ENCODE assay signal across 8 mouse cellular contexts in the genomic region with DNA sequence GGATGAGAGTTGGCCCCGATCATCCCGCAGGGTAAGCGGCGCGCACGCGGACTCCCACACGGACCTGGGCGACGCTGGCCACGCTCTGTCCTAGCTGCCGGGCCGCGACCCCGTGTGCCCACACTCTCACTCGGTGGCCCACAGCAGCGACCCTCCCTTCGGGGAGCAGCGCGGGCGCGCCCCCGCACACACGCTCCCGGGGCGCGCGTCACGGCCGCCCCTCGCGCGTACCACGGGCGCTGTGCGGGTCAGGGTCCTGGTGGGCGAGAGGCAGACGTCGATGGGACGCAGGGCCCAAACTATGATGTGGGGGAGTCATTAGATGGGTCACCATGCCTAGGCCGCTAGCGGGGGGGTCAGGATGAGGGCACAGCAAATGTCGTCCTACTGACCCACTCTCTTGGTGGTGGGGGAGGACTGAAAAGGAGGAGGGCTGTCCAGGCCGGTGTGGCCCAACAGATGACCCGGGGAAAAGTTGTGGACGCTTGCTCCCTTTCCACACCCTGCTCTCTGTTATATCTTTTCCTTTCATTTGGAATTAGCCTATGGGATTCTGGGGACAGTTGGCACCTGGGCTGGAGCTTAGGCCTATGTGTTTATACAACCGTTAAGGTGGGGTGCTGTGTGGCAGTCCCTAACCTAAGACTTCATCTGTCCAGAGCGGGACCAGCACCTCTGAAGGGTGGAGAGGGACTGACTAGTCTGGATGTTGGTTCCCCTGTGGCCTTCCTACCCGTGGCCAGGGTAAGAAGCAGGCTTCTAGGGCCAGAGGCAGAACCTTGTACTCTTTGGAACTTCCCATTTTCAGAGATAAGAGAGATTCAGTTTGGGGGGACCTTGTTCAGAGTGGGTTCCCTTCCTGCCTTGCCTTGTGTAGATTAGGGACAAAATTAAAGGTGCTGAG. TPM values are rescaled to one million over a fixed set of nuclear protein-coding genes. Genes with fewer than 3 reads are reported as not detected.
DNase-seq lines count a peak whose midpoint lies in the region; ATAC-seq and TF ChIP-seq lines count a peak whose summit lies in the region.

No protein-coding gene starts in this region.

- no peaks in the 10 kb centered on the region for H3K9me3 ChIP-seq in intestine, embryonic 14.5 days (ENCODE audit: control insufficient read depth, low read length)
- no peaks in the 10 kb centered on the region for H3K9me3 ChIP-seq in midbrain, embryonic 10.5 days (replicated peaks)

- no peaks in the 10 kb centered on the region for H3K36me3 ChIP-seq in intestine, embryonic 14.5 days (ENCODE audit: control insufficient read depth, insufficient read depth, low read length)
- H3K36me3 ChIP-seq in midbrain, embryonic 10.5 days: peaks cover 2% of the 10 kb centered on the region; the same call in 1 of the 2 replicates

- H3K4me3 ChIP-seq in layer of hippocampus, adult 2 months: peak overlapping the region; percentile 72
- H3K4me3 ChIP-seq in intestine, embryonic 14.5 days (ENCODE audit: low read depth, low read length): peak overlapping the region; percentile 74
- H3K4me3 ChIP-seq in midbrain, embryonic 10.5 days: peak overlapping the region; percentile 89

- peak overlapping the region; percentile 84 for H3K4me2 ChIP-seq in intestine, embryonic 14.5 days (ENCODE audit: low read length)

- 2% methylated on average over 43 of the region's 49 CpGs for WGBS in intestine, embryonic 14.5 days
- 3% methylated on average over 49 of the region's 49 CpGs for WGBS in midbrain, embryonic 10.5 days

- peak; percentile 23 for ATAC-seq in erythroblast, adult 5-6 weeks (replicated peaks; ENCODE audit: low FRiP score, poor library complexity, severe bottlenecking)
- peak; percentile 42 for ATAC-seq in intestine, embryonic 14.5 days (replicated peaks; ENCODE audit: low FRiP score, low TSS enrichment, low read depth)
- ATAC-seq in monocyte, adult 5-6 weeks (replicated peaks; ENCODE audit: insufficient number of reproducible peaks, low FRiP score, low TSS enrichment, poor library complexity, severe bottlenecking): no peak

- peaks cover 24% of the 10 kb centered on the region for H3K4me1 ChIP-seq in intestine, embryonic 14.5 days (replicated peaks; ENCODE audit: control insufficient read depth, insufficient read depth, low read length)
- H3K4me1 ChIP-seq in midbrain, embryonic 10.5 days: peaks cover 45% of the 10 kb centered on the region

- H3K9ac ChIP-seq in intestine, embryonic 14.5 days (ENCODE audit: low read length): peak overlapping the region; percentile 86

- DNase-seq in layer of hippocampus, adult 2 months (ENCODE audit: low spot score in 2 of 2): no peak
- DNase-seq in layer of hippocampus, adult 8-10 months (ENCODE audit: low spot score in 2 of 2): no peak
- DNase-seq in NIH3T3 (ENCODE audit: low read depth): peak; percentile 38
- DNase-seq in intestine, embryonic 14.5 days (ENCODE audit: low spot score): no peak
- DNase-seq in midbrain, embryonic 10.5 days (ENCODE audit: low spot score): peak; percentile 60
- no peak for DNase-seq in gastrocnemius, adult 8-10 months (ENCODE audit: low spot score in 2 of 2)

- peak overlapping the region; percentile 99 for H3K27ac ChIP-seq in layer of hippocampus, adult 2 months
- H3K27ac ChIP-seq in intestine, embryonic 14.5 days (ENCODE audit: low read depth): 0 out of 2 replicates have a peak overlapping the region, but pooled peaks have one; percentile 30
- H3K27ac ChIP-seq in midbrain, embryonic 10.5 days (replicated peaks): peak overlapping the region; percentile 96

- no peak for TF ChIP-seq CTCF in layer of hippocampus, adult 2 months (conservative IDR thresholded peaks at IDR 0.05)

- H3K27me3 ChIP-seq in intestine, embryonic 14.5 days (replicated peaks; ENCODE audit: control insufficient read depth, insufficient read depth, low read length): no peaks in the 10 kb centered on the region
- H3K27me3 ChIP-seq in midbrain, embryonic 10.5 days (ENCODE audit: low read depth, poor library complexity, severe bottlenecking): peaks cover 15% of the 10 kb centered on the region; the same call in 1 of the 2 replicates

RNA-seq across cellular contexts. Expression of a gene that starts 1.7 kb away (rescaled TPM):
- 10 to 100 TPM; 24.8 to 28.7 TPM for total RNA-seq in layer of hippocampus, adult 2 months (2021)
- total RNA-seq in layer of hippocampus, adult 8-10 months (2022): 10 to 100 TPM; 24.1 to 30.9 (median 29.9) TPM
- total RNA-seq in erythroblast, adult 5-6 weeks (2015; ENCODE audit: low replicate concordance): 3.3 and 7.3 TPM in 2 replicates
- 8.4 and 11.0 TPM in 2 replicates for total RNA-seq in erythroblast, adult 5-6 weeks (2017; ENCODE audit: low replicate concordance)
- polyA plus RNA-seq in intestine, embryonic 14.5 days (2014; fragmentation: Nextera tagmentation; extraction: Ambion mirVana): 6.0 and 8.1 TPM in 2 replicates
- polyA plus RNA-seq in midbrain, embryonic 10.5 days (2016; fragmentation: Nextera tagmentation; extraction: Ambion mirVana): 14.3 and 16.7 TPM in 2 replicates
- 112 to 191 TPM (median 137 TPM) in 3 replicates for total RNA-seq in monocyte, adult 5-6 weeks (2017)
- total RNA-seq in gastrocnemius, adult 8-10 months (2022): 1 to 10 TPM; 5.8 to 9.2 (median 8.1) TPM

RNA-seq across cellular contexts. Expression of a gene that starts 25.6 kb away (rescaled TPM):
- total RNA-seq in layer of hippocampus, adult 2 months (2021): 1 to 10 TPM; 5.5 to 5.8 TPM
- total RNA-seq in layer of hippocampus, adult 8-10 months (2022): 1 to 10 TPM; 6.0 to 7.0 (median 6.6) TPM
- total RNA-seq in erythroblast, adult 5-6 weeks (2015; ENCODE audit: low replicate concordance): 0.38 and 1.5 TPM in 2 replicates
- total RNA-seq in erythroblast, adult 5-6 weeks (2017; ENCODE audit: low replicate concordance): 0.60 and 0.98 TPM in 2 replicates
- polyA plus RNA-seq in intestine, embryonic 14.5 days (2014; fragmentation: Nextera tagmentation; extraction: Ambion mirVana): 1.3 and 2.2 TPM in 2 replicates
- polyA plus RNA-seq in midbrain, embryonic 10.5 days (2016; fragmentation: Nextera tagmentation; extraction: Ambion mirVana): 3.4 and 3.6 TPM in 2 replicates
- 0.11 to 2.1 TPM (median 0.76 TPM) in 3 replicates for total RNA-seq in monocyte, adult 5-6 weeks (2017)
- under 1 TPM; 0.02 to 0.36 (median 0.10) TPM for total RNA-seq in gastrocnemius, adult 8-10 months (2022)

Comparison
In these comparisons a context has a peak if more than half of its experiments do, and no peak if none do; other contexts are left out.
1. DNase-seq: peak in NIH3T3 (single experiment) and midbrain, embryonic 10.5 days (single experiment); none in layer of hippocampus, adult 2 months (0 of 2), layer of hippocampus, adult 8-10 months (0 of 2), intestine, embryonic 14.5 days (single experiment) and gastrocnemius, adult 8-10 months (0 of 2).
2. H3K27ac ChIP-seq: peak in every context shown above with its lines; median percentile 99 in layer of hippocampus, adult 2 months; 96 in midbrain, embryonic 10.5 days; 30 in intestine, embryonic 14.5 days.
3. Peak in every context shown above with its lines, with median percentiles within 50 percentile points of each other: H3K4me3 ChIP-seq.